Mouse (Mus musculus) subcutaneous adipose tissue, adult 2 months (tissue): ENCODE results near the gene Col10a1. TPM values are rescaled to one million over a fixed set of nuclear protein-coding genes. Genes with fewer than 3 reads are reported as not detected.

Source experiments
- polyA plus RNA-seq: library from polyadenylated mRNA; depleted of rRNA; stranded (reverse); fragments of >200 nt; gene quantifications from 2 replicates; pipeline ENCODE4 v1.2.3, GENCODE M21; 2012; ENCODE audit warnings: low replicate concordance; rRNA removed

Col10a1 gene
- 0.04 TPM in 1 of 2 replicates, not detected in the other for polyA plus RNA-seq

GRCm38 (mm10) chr10:34389681-34390080 is at the start of gene Col10a1:
Gene Col10a1 (plus strand): TSS chr10:34389981.

GRCm38 (mm10) chr10:34418204-34418756 is 28.5 kb downstream of the Col10a1 start, which contains the start of gene Nt5dc1:
Gene Nt5dc1 (minus strand): TSS chr10:34418552.

Other genes starting within 250 kb of the Col10a1 start
- gene Dse, start 182.3 kb upstream of the Col10a1 start, polyA plus RNA-seq = 37.9 and 38.1 TPM in 2 replicates
- 28.3 and 47.5 TPM in 2 replicates for gene Tspyl1, start 107.8 kb upstream of the Col10a1 start, polyA plus RNA-seq
- 3.4 and 10.3 TPM in 2 replicates for gene Tspyl4, start 92.5 kb upstream of the Col10a1 start, polyA plus RNA-seq
- gene Nt5dc1, start 28.6 kb downstream of the Col10a1 start, polyA plus RNA-seq = 8.7 and 9.3 TPM in 2 replicates
- 0.60 and 6.1 TPM in 2 replicates for gene Frk, start 93.4 kb downstream of the Col10a1 start, polyA plus RNA-seq